9 mouse cellular contexts compared by ENCODE assay signal in genomic region chr6:63256556-63257405, GRCm38 (mm10). TPM values are rescaled to one million over a fixed set of nuclear protein-coding genes. Genes with fewer than 3 reads are reported as not detected.
DNase-seq lines count a peak whose midpoint lies in the region; ATAC-seq and TF ChIP-seq lines count a peak whose summit lies in the region.
"Had no signal": no experiment of that assay in that cellular context is flagged by ENCODE, and none has a peak within 500 bp of the region (broad histone marks: within the 10 kb centered on the region; RNA-seq: fewer than 3 reads in every experiment).

No protein-coding gene starts in this region.

- no peaks in the 10 kb centered on the region for H3K9me3 ChIP-seq in heart, embryonic 11.5 days (replicated peaks; ENCODE audit: control insufficient read depth, low read length)
- H3K9me3 ChIP-seq in forebrain, embryonic 16.5 days (ENCODE audit: control insufficient read depth, low read length) = no peaks in the 10 kb centered on the region
- no peaks in the 10 kb centered on the region for H3K9me3 ChIP-seq in intestine, postnatal 0 days (ENCODE audit: control insufficient read depth)
- H3K9me3 ChIP-seq in liver, embryonic 12.5 days (replicated peaks) = no peaks in the 10 kb centered on the region

- no peak for TF ChIP-seq CTCF in intestine, postnatal 0 days (IDR thresholded peaks at IDR 0.05; ENCODE audit: low read depth)

- H3K27ac ChIP-seq in heart, embryonic 11.5 days (ENCODE audit: low read depth, low read length) = no peak overlapping the region
- 0 out of 2 replicates have a peak overlapping the region, but pooled peaks have one; percentile 9 for H3K27ac ChIP-seq in forebrain, embryonic 16.5 days (ENCODE audit: low read length)
- no peak overlapping the region for H3K27ac ChIP-seq in intestine, postnatal 0 days (ENCODE audit: low read depth, low read length)
- no peak overlapping the region for H3K27ac ChIP-seq in liver, embryonic 12.5 days

- H3K4me2 ChIP-seq in heart, embryonic 11.5 days = peak overlapping the region; percentile 94
- peak overlapping the region; percentile 97 for H3K4me2 ChIP-seq in forebrain, embryonic 16.5 days (ENCODE audit: low read length)
- H3K4me2 ChIP-seq in intestine, postnatal 0 days (replicated peaks; ENCODE audit: low read depth) = peak overlapping the region; percentile 90
- peak overlapping the region; percentile 66 for H3K4me2 ChIP-seq in liver, embryonic 12.5 days

- H3K4me3 ChIP-seq in heart, embryonic 11.5 days (ENCODE audit: low read depth, low read length) = peak overlapping the region; percentile 75
- H3K4me3 ChIP-seq in forebrain, embryonic 16.5 days (replicated peaks; ENCODE audit: low read length) = peak overlapping the region; percentile 81
- H3K4me3 ChIP-seq in intestine, postnatal 0 days (ENCODE audit: low read depth, low read length) = peak overlapping the region; percentile 59
- H3K4me3 ChIP-seq in liver, embryonic 12.5 days = peak overlapping the region; percentile 48

- H3K27me3 ChIP-seq in heart, embryonic 11.5 days (ENCODE audit: control insufficient read depth, insufficient read depth, low read length) = peaks cover 16% of the 10 kb centered on the region
- no peaks in the 10 kb centered on the region for H3K27me3 ChIP-seq in forebrain, embryonic 16.5 days (replicated peaks; ENCODE audit: control insufficient read depth, insufficient read depth, low read length)
- peaks cover 31% of the 10 kb centered on the region; the same call in 1 of the 2 replicates for H3K27me3 ChIP-seq in intestine, postnatal 0 days (replicated peaks; ENCODE audit: control insufficient read depth, insufficient read depth, low read length)
- H3K27me3 ChIP-seq in liver, embryonic 12.5 days (replicated peaks) = peaks cover 48% of the 10 kb centered on the region
- H3K27me3 ChIP-seq: CH12.LX had no signal

- no peak for DNase-seq in heart, adult 8-10 months (ENCODE audit: low spot score)
- peak; percentile 69 to 77 for DNase-seq in cerebellum, adult 18-20 months
- peak; percentile 56 to 67 for DNase-seq in right cerebral cortex, adult 2 months (ENCODE audit: low spot score in 2 of 2)
- no peak for DNase-seq in natural killer cell, adult 2 months (ENCODE audit: low spot score in 2 of 2)

- H3K4me1 ChIP-seq in heart, embryonic 11.5 days (ENCODE audit: control insufficient read depth, insufficient read depth, low read length) = no peaks in the 10 kb centered on the region
- H3K4me1 ChIP-seq in forebrain, embryonic 16.5 days (replicated peaks; ENCODE audit: control insufficient read depth, insufficient read depth, low read length) = peaks cover 11% of the 10 kb centered on the region; the same call in 1 of the 2 replicates
- H3K4me1 ChIP-seq in intestine, postnatal 0 days (replicated peaks; ENCODE audit: control insufficient read depth, insufficient read depth, low read length) = no peaks in the 10 kb centered on the region
- no peaks in the 10 kb centered on the region for H3K4me1 ChIP-seq in liver, embryonic 12.5 days

- no peaks in the 10 kb centered on the region for H3K36me3 ChIP-seq in heart, embryonic 11.5 days (ENCODE audit: control insufficient read depth, insufficient read depth, low read length)
- H3K36me3 ChIP-seq in forebrain, embryonic 16.5 days (ENCODE audit: control insufficient read depth, insufficient read depth) = no peaks in the 10 kb centered on the region
- H3K36me3 ChIP-seq in intestine, postnatal 0 days (ENCODE audit: control insufficient read depth, insufficient read depth) = no peaks in the 10 kb centered on the region
- no peaks in the 10 kb centered on the region for H3K36me3 ChIP-seq in liver, embryonic 12.5 days

- peak; percentile 26; the same call in 1 of the 2 replicates for ATAC-seq in heart, embryonic 11.5 days (replicated peaks; ENCODE audit: insufficient number of reproducible peaks, low FRiP score, low TSS enrichment)
- peak; percentile 67 for ATAC-seq in forebrain, embryonic 16.5 days
- ATAC-seq in intestine, postnatal 0 days = no peak
- ATAC-seq in liver, embryonic 12.5 days = no peak

- under 1% methylated on average over 49 of the region's 49 CpGs for WGBS in heart, embryonic 11.5 days (ENCODE audit: insufficient replicate concordance)
- WGBS in forebrain, embryonic 16.5 days = under 1% methylated on average over 49 of the region's 49 CpGs
- under 1% methylated on average over 49 of the region's 49 CpGs for WGBS in intestine, postnatal 0 days
- under 1% methylated on average over 49 of the region's 49 CpGs for WGBS in liver, embryonic 12.5 days (ENCODE audit: insufficient replicate concordance)

- peak overlapping the region; percentile 64 for H3K9ac ChIP-seq in heart, embryonic 11.5 days (ENCODE audit: low read depth, low read length)
- H3K9ac ChIP-seq in forebrain, embryonic 16.5 days (replicated peaks; ENCODE audit: low read depth, low read length) = peak overlapping the region; percentile 75
- H3K9ac ChIP-seq in intestine, postnatal 0 days (ENCODE audit: low read depth, low read length) = no peak overlapping the region
- H3K9ac ChIP-seq in liver, embryonic 12.5 days = no peak overlapping the region

RNA-seq across cellular contexts. Expression of gene Grid2, which starts 1.1 kb away (rescaled TPM):
- polyA plus RNA-seq in heart, embryonic 11.5 days (2014; fragmentation: Nextera tagmentation; extraction: Ambion mirVana) = 0.66 and 0.76 TPM in 2 replicates
- under 1 TPM in 3 of 4 experiments, not detected in 1; 0.03 to 0.16 (median 0.09) TPM for total RNA-seq in heart, adult 8-10 months (2022)
- polyA plus RNA-seq in forebrain, embryonic 16.5 days (2015; fragmentation: Nextera tagmentation; extraction: Ambion mirVana) = 3.0 and 4.5 TPM in 2 replicates
- 0.40 and 0.44 TPM in 2 replicates for polyA plus RNA-seq in intestine, postnatal 0 days (2015; fragmentation: Nextera tagmentation; extraction: Ambion mirVana)
- 0.38 TPM in 1 of 2 replicates, not detected in the other for polyA plus RNA-seq in liver, embryonic 12.5 days (2016; fragmentation: Nextera tagmentation; extraction: Ambion mirVana)
- total RNA-seq: CH12.LX had no signal

Comparison
In these comparisons a context has a peak if more than half of its experiments do, and no peak if none do; other contexts are left out.
1. ATAC-seq: peak in heart, embryonic 11.5 days (single experiment) and forebrain, embryonic 16.5 days (single experiment); none in intestine, postnatal 0 days (single experiment) and liver, embryonic 12.5 days (single experiment).
2. H3K9ac ChIP-seq: peak in heart, embryonic 11.5 days (single experiment) and forebrain, embryonic 16.5 days (single experiment); none in intestine, postnatal 0 days (single experiment) and liver, embryonic 12.5 days (single experiment).
3. DNase-seq: peak in cerebellum, adult 18-20 months (2 of 2) and right cerebral cortex, adult 2 months (2 of 2); none in heart, adult 8-10 months (single experiment) and natural killer cell, adult 2 months (0 of 2).
4. Peak in every context shown above with its lines, with median percentiles within 50 percentile points of each other: H3K4me2 ChIP-seq and H3K4me3 ChIP-seq.